15 mouse cellular contexts compared by ENCODE assay signal in the genomic region with DNA sequence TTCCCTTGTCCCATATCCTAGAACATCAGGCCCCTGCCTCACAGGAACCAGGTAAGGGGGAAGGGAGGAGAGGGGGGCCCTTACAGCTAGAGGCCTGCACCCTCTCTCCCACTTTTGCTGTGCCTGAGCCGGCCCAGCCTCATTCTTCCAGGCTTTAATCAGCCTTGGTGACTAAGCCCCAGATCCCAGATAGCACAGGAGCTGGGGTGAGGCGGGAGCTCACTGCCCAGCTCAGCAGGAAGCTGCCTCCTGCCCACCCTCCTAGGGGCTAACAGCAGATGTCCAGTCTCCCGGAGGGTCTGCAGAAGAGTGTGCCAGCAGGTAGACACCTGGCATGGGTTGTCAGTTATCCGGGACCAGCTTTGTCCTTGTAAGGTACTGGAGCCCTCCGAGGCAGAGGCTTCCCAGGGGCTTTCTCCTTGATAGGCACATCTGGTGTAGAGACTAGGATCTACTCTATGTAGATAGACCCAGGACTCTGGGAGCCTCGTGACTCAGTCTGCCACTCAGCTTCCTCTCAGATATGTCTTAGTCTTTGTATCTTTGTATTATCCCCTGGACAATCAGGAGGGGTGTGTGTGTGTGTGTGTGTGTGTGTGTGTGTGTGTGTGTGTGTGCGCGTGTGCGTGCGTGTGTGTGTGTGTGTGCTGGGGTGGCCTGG. TPM values are rescaled to one million over a fixed set of nuclear protein-coding genes. Genes with fewer than 3 reads are reported as not detected.
DNase-seq lines count a peak whose midpoint lies in the region; ATAC-seq and TF ChIP-seq lines count a peak whose summit lies in the region.
"Had no signal": no experiment of that assay in that cellular context is flagged by ENCODE, and none has a peak within 500 bp of the region (broad histone marks: within the 10 kb centered on the region; RNA-seq: fewer than 3 reads in every experiment).

No protein-coding gene starts in this region.

- no peak overlapping the region for H3K4me3 ChIP-seq in heart, embryonic 13.5 days
- H3K4me3 ChIP-seq in heart, embryonic 12.5 days = no peak overlapping the region
- no peak overlapping the region for H3K4me3 ChIP-seq in embryonic fibroblast, embryonic 13.5 days (ENCODE audit: insufficient read depth, low read length)
- H3K4me3 ChIP-seq: forebrain, embryonic 12.5 days; heart, adult 2 months; kidney, embryonic 15.5 days; midbrain, embryonic 15.5 days had no signal

- H3K27me3 ChIP-seq in heart, embryonic 13.5 days (replicated peaks) = no peaks in the 10 kb centered on the region
- H3K27me3 ChIP-seq in heart, embryonic 12.5 days (replicated peaks) = peaks cover 8% of the 10 kb centered on the region; the same call in 1 of the 2 replicates
- H3K27me3 ChIP-seq: forebrain, embryonic 12.5 days; kidney, embryonic 15.5 days; midbrain, embryonic 15.5 days; Patski had no signal

- peak overlapping the region; percentile 5; the same call in 1 of the 2 replicates for H3K27ac ChIP-seq in heart, embryonic 13.5 days (replicated peaks)
- H3K27ac ChIP-seq in heart, embryonic 12.5 days (ENCODE audit: poor library complexity, severe bottlenecking) = no peak overlapping the region
- peak overlapping the region; percentile 85 for H3K27ac ChIP-seq in embryonic fibroblast, embryonic 13.5 days (ENCODE audit: insufficient read depth, low read length)
- H3K27ac ChIP-seq: forebrain, embryonic 12.5 days; heart, adult 2 months; kidney, embryonic 15.5 days; midbrain, embryonic 15.5 days had no signal

- 65% methylated on average over 7 of the region's 10 CpGs for WGBS in heart, embryonic 13.5 days
- 67% methylated on average over 10 of the region's 10 CpGs for WGBS in heart, embryonic 12.5 days

- H3K36me3 ChIP-seq in heart, embryonic 13.5 days = peaks cover 91% of the 10 kb centered on the region
- peaks cover 77% of the 10 kb centered on the region for H3K36me3 ChIP-seq in heart, embryonic 12.5 days

- no peak for TF ChIP-seq CTCF in embryonic fibroblast, embryonic 13.5 days (IDR thresholded peaks at IDR 0.05; ENCODE audit: borderline replicate concordance, insufficient read depth, low read length)

- intact Hi-C loops in left cerebral cortex, postnatal 14 days (cut with DNase I) = no loop called here

- no peak for TF ChIP-seq POLR2A in embryonic fibroblast, embryonic 13.5 days (IDR thresholded peaks at IDR 0.05; ENCODE audit: low read depth, low read length)

- ATAC-seq in heart, embryonic 13.5 days (ENCODE audit: extremely low read depth, insufficient number of reproducible peaks, low FRiP score, low TSS enrichment) = no peak
- no peak for ATAC-seq in heart, embryonic 12.5 days (ENCODE audit: insufficient number of reproducible peaks, low FRiP score)
- no peak for ATAC-seq in granulocyte monocyte progenitor cell, adult 5-6 weeks (replicated peaks; ENCODE audit: poor library complexity, severe bottlenecking)
- ATAC-seq: midbrain, embryonic 15.5 days; Patski had no signal

- DNase-seq in urinary bladder, adult 2 months (ENCODE audit: low spot score) = peak; percentile 64
- DNase-seq in urinary bladder, postnatal 4 days (ENCODE audit: low spot score in 2 of 2) = no peak
- DNase-seq in left cerebral cortex, postnatal 14 days (ENCODE audit: low spot score in 2 of 2) = no peak
- DNase-seq: cerebellum, postnatal 36 days had no signal

- H3K4me2 ChIP-seq in heart, embryonic 13.5 days = no peak overlapping the region
- no peak overlapping the region for H3K4me2 ChIP-seq in heart, embryonic 12.5 days
- H3K4me2 ChIP-seq: forebrain, embryonic 12.5 days; kidney, embryonic 15.5 days; midbrain, embryonic 15.5 days had no signal

- no peaks in the 10 kb centered on the region for H3K9me3 ChIP-seq in heart, embryonic 13.5 days
- H3K9me3 ChIP-seq in heart, embryonic 12.5 days (replicated peaks) = no peaks in the 10 kb centered on the region
- H3K9me3 ChIP-seq: forebrain, embryonic 12.5 days; kidney, embryonic 15.5 days; midbrain, embryonic 15.5 days had no signal

- H3K9ac ChIP-seq in heart, embryonic 13.5 days = peak overlapping the region; percentile 6; the same call in 1 of the 2 replicates
- H3K9ac ChIP-seq in heart, embryonic 12.5 days = no peak overlapping the region
- H3K9ac ChIP-seq: forebrain, embryonic 12.5 days; kidney, embryonic 15.5 days; midbrain, embryonic 15.5 days had no signal

- peaks cover 25% of the 10 kb centered on the region for H3K4me1 ChIP-seq in heart, embryonic 13.5 days
- H3K4me1 ChIP-seq in heart, embryonic 12.5 days (replicated peaks) = peaks cover 29% of the 10 kb centered on the region
- H3K4me1 ChIP-seq in embryonic fibroblast, embryonic 13.5 days (ENCODE audit: control insufficient read depth, insufficient read depth, low read length) = peaks cover 14% of the 10 kb centered on the region
- H3K4me1 ChIP-seq: forebrain, embryonic 12.5 days; midbrain, embryonic 15.5 days had no signal

RNA-seq across cellular contexts. Expression of a gene that starts 33.5 kb away (rescaled TPM):
- 7.1 and 8.7 TPM in 2 replicates for polyA plus RNA-seq in heart, embryonic 13.5 days (2015; fragmentation: Nextera tagmentation; extraction: Ambion mirVana)
- 6.7 and 8.4 TPM in 2 replicates for polyA plus RNA-seq in heart, embryonic 12.5 days (2016; fragmentation: Nextera tagmentation; extraction: Ambion mirVana)
- polyA plus RNA-seq in urinary bladder, adult 2 months (2012; rRNA removed) = 106 and 114 TPM in 2 replicates
- 92.4 and 144 TPM in 2 replicates for polyA plus RNA-seq in embryonic fibroblast, embryonic 13.5 days (2011; ENCODE audit: insufficient read length, low read depth, missing spikeins)
- total RNA-seq in granulocyte monocyte progenitor cell, adult 5-6 weeks (2014; fragmentation: Nextera tagmentation) = 11.0 and 12.9 TPM in 2 replicates
- total RNA-seq in granulocyte monocyte progenitor cell, adult 5-6 weeks (2017) = 8.8 and 14.8 TPM in 2 replicates
- total RNA-seq in left cerebral cortex, postnatal 14 days (2021) = 100 to 1,000 TPM; 112 TPM

RNA-seq across cellular contexts. Expression of a gene that starts 58.5 kb away (rescaled TPM):
- 0.21 TPM in 1 of 2 replicates, not detected in the other for polyA plus RNA-seq in heart, embryonic 13.5 days (2015; fragmentation: Nextera tagmentation; extraction: Ambion mirVana)
- 0.13 and 0.17 TPM in 2 replicates for polyA plus RNA-seq in heart, embryonic 12.5 days (2016; fragmentation: Nextera tagmentation; extraction: Ambion mirVana)
- 0.19 and 0.25 TPM in 2 replicates for polyA plus RNA-seq in urinary bladder, adult 2 months (2012; rRNA removed)
- not detected in 2 replicates for polyA plus RNA-seq in embryonic fibroblast, embryonic 13.5 days (2011; ENCODE audit: insufficient read length, low read depth, missing spikeins)
- not detected in 2 replicates for total RNA-seq in granulocyte monocyte progenitor cell, adult 5-6 weeks (2014; fragmentation: Nextera tagmentation)
- total RNA-seq in granulocyte monocyte progenitor cell, adult 5-6 weeks (2017) = not detected in 2 replicates
- total RNA-seq in left cerebral cortex, postnatal 14 days (2021) = not detected
- total RNA-seq: layer of hippocampus, adult 8-10 months; megakaryocyte, adult 5-6 weeks had no signal
- polyA plus RNA-seq: midbrain, embryonic 15.5 days; Patski had no signal
